Mouse (Mus musculus) heart, adult 8-10 months (tissue): ENCODE data around the gene Anxa6. TPM values are rescaled to one million over a fixed set of nuclear protein-coding genes. Genes with fewer than 3 reads are reported as not detected.

Source experiments
- DNase-seq: peaks from one replicate; pipeline ENCODE4 v3.0.0; 2022; ENCODE audit warnings: low spot score
- total RNA-seq, 4 experiments: library from RNA; stranded (reverse); gene quantifications; 2 replicates each; pipeline ENCODE4 v1.2.4; 2022

Gene Anxa6
- 100 to 1,000 TPM; 202 to 217 (median 212) TPM for total RNA-seq

DNA sequence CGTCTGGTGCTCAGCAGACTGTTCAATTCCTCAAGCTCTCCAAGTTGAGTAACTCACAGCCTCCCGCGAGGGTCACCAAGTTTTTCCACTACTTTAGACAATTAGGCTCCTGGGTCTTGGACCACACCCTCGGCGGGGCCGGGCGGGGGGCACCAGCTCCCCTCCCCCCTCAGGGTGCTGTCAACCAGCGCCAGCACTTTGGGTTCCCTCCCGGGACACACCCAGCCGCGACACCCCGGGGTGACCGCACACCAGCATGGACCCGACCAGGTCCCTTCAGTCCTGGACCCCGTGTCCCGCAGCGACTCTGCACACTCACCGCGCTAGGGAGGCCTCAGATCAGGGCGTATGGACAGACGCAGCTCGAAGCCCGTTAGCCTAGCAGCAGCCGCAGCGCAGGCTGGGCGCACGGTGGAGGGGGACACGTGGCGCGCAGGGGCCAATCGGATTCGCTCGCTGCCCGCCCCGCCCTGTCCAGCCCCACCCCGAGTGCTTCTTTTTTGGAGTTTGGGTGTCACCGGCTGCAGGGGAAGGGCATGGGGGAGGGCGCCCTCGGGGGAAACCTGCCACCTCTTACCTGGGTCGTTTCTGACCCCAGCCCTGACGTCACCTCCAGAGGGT lies at the start of gene Anxa6:
Anxa6 (minus strand) TSS at position 406 of the 621 bp plus-strand sequence.
- peak; percentile 82 for DNase-seq

- DNase-seq = no peak
Measured at GRCm38 (mm10) chr11:55081206-55081605, 48.0 kb upstream of the Anxa6 start.

DNA sequence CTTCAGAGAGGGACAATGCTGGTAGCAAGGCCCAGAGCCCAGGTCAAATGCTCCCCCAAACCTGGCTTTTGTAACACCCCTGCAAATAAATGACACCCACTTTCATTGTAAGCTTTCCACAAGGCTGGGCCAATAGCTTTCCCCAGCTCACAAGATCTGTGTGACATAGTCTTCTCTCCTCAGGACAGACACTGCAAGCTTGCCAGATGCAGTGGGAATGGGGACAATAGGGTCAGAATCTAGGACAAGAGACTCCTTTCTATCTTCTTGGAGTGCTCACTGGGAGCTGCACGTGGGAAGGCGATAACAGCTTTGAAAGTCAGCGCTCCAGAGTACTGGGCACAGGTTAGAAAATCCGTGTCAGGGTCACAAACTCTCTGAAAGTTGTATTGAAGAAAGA lies 45.9 kb upstream of the Anxa6 start:
- DNase-seq = no peak

GRCm38 (mm10) chr11:55078502-55078901 lies 45.3 kb upstream of the Anxa6 start:
- DNase-seq = no peak

- peak; percentile 74 for DNase-seq
Measured at GRCm38 (mm10) chr11:55077331-55078231, 44.3 kb upstream of the Anxa6 start, which contains the start of gene Ccdc69. Gene Ccdc69, minus strand, starts transcription at chr11:55078131.

GRCm38 (mm10) chr11:55076234-55076633 lies 43.0 kb upstream of the Anxa6 start:
- no peak for DNase-seq

DNA sequence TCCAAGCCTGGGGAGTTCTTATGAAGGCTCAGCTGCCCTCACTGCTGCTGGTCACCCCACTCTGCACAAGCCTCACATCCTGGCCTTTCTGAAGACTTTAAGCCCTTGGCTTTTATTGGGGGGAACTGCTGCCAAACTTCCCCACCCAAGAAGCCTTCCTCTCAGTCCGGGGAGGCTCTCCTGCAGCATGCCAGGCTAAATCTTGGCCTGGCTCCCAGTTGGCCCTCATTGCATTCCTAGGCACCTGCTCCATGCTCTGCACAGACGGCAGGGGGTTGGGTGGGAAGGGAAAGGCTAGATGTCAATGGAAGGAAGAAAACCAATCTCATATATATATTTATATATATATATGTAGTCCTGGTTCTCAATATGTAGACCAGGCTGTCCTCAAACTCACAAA lies 42.4 kb upstream of the Anxa6 start:
- DNase-seq = no peak

- DNase-seq = no peak
Measured at GRCm38 (mm10) chr11:55073191-55073590, 39.9 kb upstream of the Anxa6 start.

GRCm38 (mm10) chr11:55072467-55072866 lies 39.2 kb upstream of the Anxa6 start:
- DNase-seq = no peak

GRCm38 (mm10) chr11:55071344-55071743 lies 38.1 kb upstream of the Anxa6 start:
- no peak for DNase-seq

GRCm38 (mm10) chr11:55069023-55069422 lies 35.8 kb upstream of the Anxa6 start:
- DNase-seq = no peak

GRCm38 (mm10) chr11:55066921-55067320 lies 33.7 kb upstream of the Anxa6 start:
- DNase-seq = no peak

DNA sequence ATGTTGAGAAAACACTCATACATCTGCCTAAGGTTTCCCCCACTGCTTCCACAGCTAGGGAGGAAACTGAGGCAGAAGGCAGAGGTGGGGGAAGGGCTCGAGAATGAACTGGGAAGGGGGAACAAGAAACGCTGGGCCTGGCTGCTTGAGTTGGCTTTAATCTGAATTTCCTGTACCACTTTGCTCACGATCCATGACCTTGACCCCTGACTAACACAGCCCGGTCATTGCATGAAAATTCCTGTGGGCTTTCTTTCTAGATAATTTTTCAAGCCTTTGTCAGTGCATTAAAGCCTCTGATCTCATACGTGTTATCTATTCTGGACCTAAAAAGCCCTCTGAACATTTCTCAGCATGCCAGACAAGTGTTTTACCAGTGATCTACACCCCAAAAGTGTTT lies 29.6 kb upstream of the Anxa6 start:
- no peak for DNase-seq

DNA sequence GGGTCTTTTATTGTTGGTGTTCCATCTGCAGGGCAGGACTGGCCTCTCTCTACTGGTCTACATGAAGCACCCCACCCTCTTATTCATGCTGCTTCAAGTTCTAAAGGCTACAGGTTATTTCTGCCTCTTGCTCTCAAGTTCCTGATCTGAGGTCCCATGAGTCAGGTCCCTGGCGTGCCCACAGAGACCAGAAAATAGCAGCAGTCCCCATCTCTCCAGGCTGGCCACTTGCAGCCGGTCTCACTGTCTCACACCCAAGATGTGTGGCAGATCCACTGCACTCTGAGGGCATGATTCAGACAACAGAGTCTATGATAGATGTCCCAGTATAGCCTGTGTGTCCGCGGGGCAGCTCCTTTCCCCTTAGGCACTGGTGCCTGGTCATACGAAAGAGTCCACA lies 27.6 kb upstream of the Anxa6 start:
- DNase-seq = no peak

DNA sequence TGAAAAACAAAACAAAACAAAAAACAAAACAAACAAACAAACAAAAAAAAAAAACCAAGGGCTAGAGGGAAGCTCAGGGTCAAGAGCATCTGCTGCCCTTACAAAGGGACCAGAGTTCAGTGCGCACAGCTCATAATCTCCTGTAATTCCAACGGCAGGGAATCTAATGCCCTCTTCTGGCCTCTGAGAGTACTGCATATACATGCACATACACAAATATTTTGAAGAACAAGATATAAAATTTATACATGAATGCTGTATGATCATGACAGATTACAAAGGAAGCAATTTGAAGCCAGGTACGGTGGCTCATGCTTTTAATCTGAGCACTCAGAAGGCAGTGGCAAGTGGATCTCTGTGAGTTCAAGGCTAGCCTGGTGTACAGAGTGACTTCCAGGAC lies 24.3 kb upstream of the Anxa6 start:
- no peak for DNase-seq

- DNase-seq = no peak
Measured at GRCm38 (mm10) chr11:55050837-55051510, 17.7 kb upstream of the Anxa6 start.

DNA sequence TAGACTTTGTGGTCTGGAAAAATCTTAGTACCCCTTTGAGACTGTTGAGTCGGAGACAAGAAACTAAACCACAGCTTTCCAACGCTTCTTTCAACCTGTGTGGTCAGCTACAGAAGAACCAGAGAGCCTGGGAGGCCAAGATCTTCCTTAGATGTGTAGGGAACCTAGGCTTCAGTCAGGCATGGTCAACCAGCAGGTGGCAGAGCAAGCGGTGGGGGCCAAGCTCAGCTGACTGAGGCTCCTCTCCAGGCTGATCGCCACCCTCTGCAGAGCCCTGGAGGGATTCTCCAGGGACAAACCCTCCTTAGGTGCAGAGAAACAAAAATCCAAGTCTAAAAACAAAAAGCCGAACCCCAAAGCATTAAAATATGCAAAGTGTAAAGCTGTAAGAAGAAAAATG lies 13.4 kb upstream of the Anxa6 start:
- no peak for DNase-seq

DNA sequence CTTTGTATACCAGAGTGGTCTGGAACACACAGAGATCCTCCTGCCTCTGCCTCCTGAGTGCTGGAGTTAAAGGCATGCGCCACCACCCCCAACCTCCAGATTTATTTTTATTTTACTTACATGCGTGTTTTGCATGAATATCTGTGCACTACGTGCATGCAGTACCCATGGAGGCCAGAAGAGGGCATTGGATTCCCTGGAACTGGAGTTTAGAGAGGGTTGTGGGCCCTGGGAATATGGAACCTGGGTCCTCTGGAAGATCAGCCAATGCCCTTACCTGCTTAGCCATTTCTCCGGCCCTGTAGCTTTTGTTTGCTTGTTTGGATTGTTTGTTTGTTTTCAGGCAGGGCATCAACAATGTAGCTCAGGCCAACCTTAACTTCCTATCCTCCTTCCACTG lies 8.1 kb upstream of the Anxa6 start:
- no peak for DNase-seq

GRCm38 (mm10) chr11:55039591-55039990 lies 6.3 kb upstream of the Anxa6 start:
- DNase-seq = peak; percentile 73

DNA sequence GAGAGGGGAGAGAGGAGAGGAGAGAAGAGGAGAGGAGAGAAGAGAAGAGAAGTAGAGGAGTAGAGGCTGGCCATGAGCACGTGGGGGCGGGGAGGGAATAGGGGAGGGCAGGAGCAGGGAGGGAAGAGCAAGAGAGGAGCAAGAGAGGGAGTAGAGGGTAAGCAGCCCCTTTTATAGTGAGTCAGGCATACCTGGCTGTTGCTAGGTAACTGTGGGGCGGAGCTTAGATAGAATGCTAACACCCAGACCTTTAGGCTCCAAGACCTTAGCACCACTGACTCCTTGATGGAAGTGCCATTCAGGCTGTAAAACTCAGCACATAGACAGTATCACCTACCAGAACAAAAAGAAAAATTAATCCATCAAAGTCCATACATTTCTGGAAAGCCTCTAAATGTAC lies 3.4 kb upstream of the Anxa6 start:
- no peak for DNase-seq

DNA sequence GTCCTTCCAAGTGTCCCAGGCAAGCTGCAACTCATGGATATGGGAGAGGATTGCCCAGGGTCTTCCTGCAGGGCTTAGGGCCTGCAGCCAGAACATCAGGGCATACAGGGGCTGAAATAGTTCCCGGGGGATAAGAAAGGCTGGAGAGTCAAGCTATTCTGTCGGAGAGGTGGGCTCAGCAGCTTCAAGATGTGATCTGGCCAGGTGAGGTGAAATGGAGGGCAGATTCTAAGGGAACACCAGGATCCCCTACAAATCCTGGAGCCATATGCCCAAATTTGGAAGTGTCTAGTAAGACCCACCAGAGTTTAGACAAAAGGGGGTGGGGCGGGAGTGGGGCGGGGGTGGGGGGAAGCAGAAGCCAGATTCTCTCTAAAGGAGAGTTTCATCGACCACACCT lies 959 bp downstream of the Anxa6 start:
- no peak for DNase-seq

GRCm38 (mm10) chr11:55031991-55032280 lies 1.3 kb downstream of the Anxa6 start:
- DNase-seq = no peak
